Mouse (Mus musculus) intestine, postnatal 0 days (tissue): ENCODE data around the gene Gmds. TPM values are rescaled to one million over a fixed set of nuclear protein-coding genes. Genes with fewer than 3 reads are reported as not detected.

Experiments used
- ATAC-seq: fragments of 200-750 bp; cut with Nextera tagmentation; 2 replicates; pipeline ENCODE4 v1.8.0; 2017; ENCODE audit warnings: mild to moderate bottlenecking, moderate TSS enrichment, moderate library complexity
- H3K27ac ChIP-seq: fragments of 300-500 bp; sonication (generic); 2 replicates; pipeline ENCODE4 v1.5.1; 2014; ENCODE audit warnings: mild to moderate bottlenecking, low read depth, low read length, moderate library complexity
- H3K27me3 ChIP-seq: fragments of 300-500 bp; sonication (generic); replicated peaks from 2 replicates; pipeline ENCODE4 v1.6.1; 2014; ENCODE audit warnings: low read length, mixed read lengths; ENCODE audit not compliant: control insufficient read depth, insufficient read depth
- H3K36me3 ChIP-seq: fragments of 300-500 bp; sonication (generic); 2 replicates; pipeline ENCODE4 v1.6.1; 2014; ENCODE audit warnings: mild to moderate bottlenecking, moderate library complexity; ENCODE audit not compliant: control insufficient read depth, insufficient read depth
- H3K4me1 ChIP-seq: fragments of 300-500 bp; sonication (generic); replicated peaks from 2 replicates; pipeline ENCODE4 v1.6.1; 2014; ENCODE audit warnings: antibody characterized with exemption, low read length, mixed read lengths; ENCODE audit not compliant: control insufficient read depth, insufficient read depth
- H3K4me2 ChIP-seq: fragments of 300-500 bp; sonication (generic); replicated peaks from 2 replicates; pipeline ENCODE4 v1.6.1; 2014; ENCODE audit warnings: low read depth, mild to moderate bottlenecking, moderate library complexity
- H3K4me3 ChIP-seq: fragments of 300-500 bp; sonication (generic); 2 replicates; pipeline ENCODE4 v1.5.1; 2014; ENCODE audit warnings: low read depth, low read length
- H3K9ac ChIP-seq: fragments of 300-500 bp; sonication (generic); 2 replicates; pipeline ENCODE4 v1.6.1; 2014; ENCODE audit warnings: mild to moderate bottlenecking, low read depth, low read length
- H3K9me3 ChIP-seq: fragments of 300-500 bp; sonication (generic); 2 replicates; pipeline ENCODE4 v1.6.1; 2016; ENCODE audit warnings: mixed run types; ENCODE audit not compliant: control insufficient read depth
- CTCF ChIP-seq: sonication (generic); IDR thresholded peaks from 2 replicates; pipeline ENCODE4 v1.5.1; 2016; ENCODE audit warnings: low read depth, mild to moderate bottlenecking, control low read depth, antibody characterized with exemption, moderate library complexity
- WGBS: fragments of 180-500 bp; shearing (Covaris S2); extraction: QIAGEN DNeasy Blood & Tissue Kit; methylation state at CpG from one replicate; pipeline ENCODE4 v1.1.7; 2014; 5-methylcytosine and 5-hydroxymethylcytosine counted together
- polyA plus RNA-seq: library from polyadenylated mRNA; unstranded; fragments of >200 nt; fragmentation: Nextera tagmentation; extraction: Ambion mirVana; gene quantifications from 2 replicates; pipeline ENCODE4 v1.2.1, GENCODE M21; 2015

The Gmds gene
- polyA plus RNA-seq, 1 experiment from 2014 or later: 126 TPM

- Histone ChIP-seq H3K27me3 (no peaks in the 10 kb centered on the region), H3K4me1 (no peaks in the 10 kb centered on the region), H3K9me3 (no peaks in the 10 kb centered on the region), H3K4me2 (no peak overlapping the region), H3K9ac (no peak overlapping the region), H3K36me3 (no peaks in the 10 kb centered on the region), H3K4me3 (no peak overlapping the region), H3K27ac (no peak overlapping the region)
- ATAC-seq: no peak
- no peak for TF ChIP-seq CTCF
Measured at GRCm38 (mm10) chr13:32053587-32053986, 285.0 kb downstream of the Gmds start.

- no peak overlapping the region for H3K4me2 ChIP-seq
- 45% methylated on average over 6 of the region's 6 CpGs for WGBS
- H3K9me3 ChIP-seq: no peaks in the 10 kb centered on the region
- no peak for ATAC-seq
- H3K4me3 ChIP-seq: no peak overlapping the region
- H3K9ac ChIP-seq: no peak overlapping the region
- H3K36me3 ChIP-seq: no peaks in the 10 kb centered on the region
- no peaks in the 10 kb centered on the region for H3K4me1 ChIP-seq
- H3K27me3 ChIP-seq: no peaks in the 10 kb centered on the region
- TF ChIP-seq CTCF: no peak
- H3K27ac ChIP-seq: no peak overlapping the region
Measured at GRCm38 (mm10) chr13:32047980-32048959, 290.3 kb downstream of the Gmds start.

- Histone ChIP-seq H3K27ac (no peak overlapping the region), H3K4me3 (no peak overlapping the region), H3K4me1 (no peaks in the 10 kb centered on the region), H3K4me2 (no peak overlapping the region), H3K9me3 (no peaks in the 10 kb centered on the region), H3K36me3 (no peaks in the 10 kb centered on the region), H3K9ac (no peak overlapping the region), H3K27me3 (no peaks in the 10 kb centered on the region)
- no peak for ATAC-seq
- WGBS: 82% methylated on average over 4 of the region's 4 CpGs
- TF ChIP-seq CTCF: no peak
Measured at GRCm38 (mm10) chr13:32046961-32047360, 291.6 kb downstream of the Gmds start.

GRCm38 (mm10) chr13:32042748-32043147 is 295.8 kb downstream of the Gmds start:
- no peak for ATAC-seq
- H3K9me3 ChIP-seq: no peaks in the 10 kb centered on the region
- H3K4me3 ChIP-seq: no peak overlapping the region
- no peaks in the 10 kb centered on the region for H3K27me3 ChIP-seq
- no peaks in the 10 kb centered on the region for H3K36me3 ChIP-seq
- TF ChIP-seq CTCF: no peak
- H3K9ac ChIP-seq: no peak overlapping the region
- WGBS: 54% methylated on average over 2 of the region's 2 CpGs
- H3K4me1 ChIP-seq: no peaks in the 10 kb centered on the region
- no peak overlapping the region for H3K27ac ChIP-seq
- H3K4me2 ChIP-seq: no peak overlapping the region

GRCm38 (mm10) chr13:32040822-32041221 is 297.7 kb downstream of the Gmds start:
- Histone ChIP-seq H3K9me3 (no peaks in the 10 kb centered on the region), H3K9ac (no peak overlapping the region), H3K27me3 (no peaks in the 10 kb centered on the region), H3K4me2 (no peak overlapping the region), H3K27ac (no peak overlapping the region), H3K36me3 (no peaks in the 10 kb centered on the region), H3K4me1 (no peaks in the 10 kb centered on the region), H3K4me3 (no peak overlapping the region)
- WGBS: 93% methylated on average over 1 of the region's 1 CpGs
- no peak for ATAC-seq
- no peak for TF ChIP-seq CTCF

GRCm38 (mm10) chr13:32036902-32037301 is 301.6 kb downstream of the Gmds start:
- TF ChIP-seq CTCF: no peak
- no peak overlapping the region for H3K9ac ChIP-seq
- ATAC-seq: no peak
- H3K4me3 ChIP-seq: no peak overlapping the region
- no peak overlapping the region for H3K27ac ChIP-seq
- H3K9me3 ChIP-seq: no peaks in the 10 kb centered on the region
- no peak overlapping the region for H3K4me2 ChIP-seq
- 70% methylated on average over 5 of the region's 5 CpGs for WGBS
- H3K36me3 ChIP-seq: no peaks in the 10 kb centered on the region
- no peaks in the 10 kb centered on the region for H3K27me3 ChIP-seq
- H3K4me1 ChIP-seq: no peaks in the 10 kb centered on the region
